Mouse (Mus musculus): ENCODE measurements around the gene Trmt61a.

GRCm38 (mm10) chr12:111720222-111720621, 42.3 kb downstream of the Trmt61a start:
- TF ChIP-seq CTCF (IDR thresholded peaks at IDR 0.05; ENCODE audit: low read depth) (no peak), EP300 (IDR thresholded peaks at IDR 0.05; ENCODE audit: low read depth) (no peak)

Measured in liver, postnatal 0 days (tissue).